Mouse (Mus musculus) hindbrain, postnatal 0 days (tissue): ENCODE results near the gene Ccdc162. TPM values are rescaled to one million over a fixed set of nuclear protein-coding genes. Genes with fewer than 3 reads are reported as not detected.
"Not testable (repeated sequence)": the region's sequence is repeated elsewhere in the genome, so short reads cannot be mapped to it uniquely, and the experiment has no call there.

Experiments used
- ATAC-seq: fragments of 200-750 bp; cut with Nextera tagmentation; 2 replicates; pipeline ENCODE4 v1.8.0; 2017; ENCODE audit warnings: mild to moderate bottlenecking, moderate TSS enrichment, moderate library complexity
- DNase-seq: peaks from one replicate; pipeline ENCODE4 v3.0.0-alpha.2; 2015; ENCODE audit warnings: low spot score
- H3K27ac ChIP-seq: fragments of 300-500 bp; sonication (generic); 2 replicates; pipeline ENCODE4 v1.5.1; 2014; ENCODE audit warnings: mild to moderate bottlenecking
- H3K27me3 ChIP-seq: fragments of 300-500 bp; sonication (generic); 2 replicates; pipeline ENCODE4 v1.6.1; 2014; ENCODE audit warnings: low read length, mixed read lengths; ENCODE audit not compliant: insufficient read depth
- H3K36me3 ChIP-seq: fragments of 300-500 bp; sonication (generic); 2 replicates; pipeline ENCODE4 v1.6.1; 2014; ENCODE audit warnings: low read length, mixed read lengths; ENCODE audit not compliant: insufficient read depth
- H3K4me1 ChIP-seq: fragments of 300-500 bp; sonication (generic); 2 replicates; pipeline ENCODE4 v1.6.1; 2014; ENCODE audit warnings: antibody characterized with exemption, low read length, mixed read lengths; ENCODE audit not compliant: insufficient read depth
- H3K4me2 ChIP-seq: fragments of 300-500 bp; sonication (generic); 2 replicates; pipeline ENCODE4 v1.6.1; 2014; ENCODE audit warnings: low read depth, mild to moderate bottlenecking, low read length, moderate library complexity, mixed read lengths
- H3K4me3 ChIP-seq: fragments of 300-500 bp; sonication (generic); 2 replicates; pipeline ENCODE4 v1.5.1; 2014; ENCODE audit warnings: low read length
- H3K9ac ChIP-seq: fragments of 300-500 bp; sonication (generic); replicated peaks from 2 replicates; pipeline ENCODE4 v1.6.1; 2014; ENCODE audit warnings: mild to moderate bottlenecking, low read length, moderate library complexity, mixed read lengths
- H3K9me3 ChIP-seq: fragments of 300-500 bp; sonication (generic); 2 replicates; pipeline ENCODE4 v1.6.1; 2016; ENCODE audit warnings: low read length, mixed read lengths
- CTCF ChIP-seq: IDR thresholded peaks from 2 replicates; pipeline ENCODE4 v1.5.1; 2016; ENCODE audit warnings: antibody characterized with exemption, control low read depth, low read depth
- WGBS: fragments of 180-500 bp; shearing (Covaris S2); extraction: QIAGEN DNeasy Blood & Tissue Kit; methylation state at CpG from one replicate; pipeline ENCODE4 v1.1.7; 2014; 5-methylcytosine and 5-hydroxymethylcytosine counted together
- polyA plus RNA-seq: library from polyadenylated mRNA; unstranded; fragments of >200 nt; fragmentation: Nextera tagmentation; extraction: Ambion mirVana; gene quantifications from 2 replicates; pipeline ENCODE4 v1.2.1, GENCODE M21; 2015
- total RNA-seq: library from RNA; depleted of rRNA; stranded (reverse); fragments of >200 nt; gene quantifications from 2 replicates; pipeline ENCODE4 v1.2.3, GENCODE M21; 2014

The Ccdc162 gene
- total and polyA plus RNA-seq, 2 experiments from 2014 or later, result 2.1 to 3.3 TPM

DNA sequence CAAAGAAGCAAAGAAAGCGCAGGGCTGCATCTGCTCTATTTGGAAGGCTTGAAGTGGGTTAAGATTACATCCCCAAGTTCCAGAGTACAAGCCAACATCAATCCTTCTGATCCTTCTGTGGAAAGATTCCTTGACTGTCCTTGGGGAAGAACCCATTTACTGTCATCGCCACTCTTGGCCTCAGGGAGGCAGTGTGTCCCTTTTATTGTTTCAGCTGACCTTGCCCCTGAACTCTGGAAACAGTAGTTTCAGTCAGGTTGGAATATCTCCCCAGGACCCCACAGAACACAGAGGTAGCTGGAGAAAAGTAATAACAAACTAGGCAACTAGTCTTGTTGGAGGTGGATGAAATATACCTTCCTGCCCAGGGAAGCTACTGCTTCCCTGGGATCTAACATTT lies 207.3 kb downstream of the Ccdc162 start:
- Histone ChIP-seq H3K4me3 (no peak overlapping the region), H3K4me2 (no peak overlapping the region), H3K36me3 (no peaks in the 10 kb centered on the region), H3K27me3 (no peaks in the 10 kb centered on the region), H3K9ac (no peak overlapping the region), H3K4me1 (no peaks in the 10 kb centered on the region), H3K27ac (no peak overlapping the region), H3K9me3 (no peaks in the 10 kb centered on the region)
- TF ChIP-seq CTCF, result peak; percentile 57
- 36% methylated on average over 2 of the region's 2 CpGs for WGBS
- DNase-seq, result no peak
- no peak for ATAC-seq

DNA sequence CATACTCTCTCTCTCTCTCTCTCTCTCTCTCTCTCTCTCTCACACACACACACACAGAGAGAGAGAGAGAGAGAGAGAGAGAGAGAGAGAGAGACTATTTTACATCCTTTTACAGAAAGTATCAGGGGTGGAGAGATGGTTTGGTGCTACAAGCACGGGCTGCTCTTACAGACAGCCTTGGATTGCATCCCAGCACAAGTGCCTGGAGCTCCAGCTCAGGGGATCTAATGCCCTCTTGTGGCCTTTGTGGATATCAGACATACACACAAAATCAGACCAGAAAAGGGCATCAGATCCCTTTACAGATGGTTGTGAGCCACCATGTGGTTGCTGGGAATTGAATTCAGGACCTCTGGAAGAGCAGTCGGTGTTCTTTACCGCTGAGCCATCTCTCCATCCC lies 211.0 kb downstream of the Ccdc162 start:
- H3K9me3 ChIP-seq, H3K36me3 ChIP-seq, H3K27me3 ChIP-seq, H3K4me3 ChIP-seq, H3K4me2 ChIP-seq, H3K4me1 ChIP-seq, H3K27ac ChIP-seq, H3K9ac ChIP-seq: not testable (repeated sequence)
- peak; percentile 84 for ATAC-seq
- WGBS, result 5% methylated on average over 3 of the region's 3 CpGs
- DNase-seq, result peak; percentile 92
- TF ChIP-seq CTCF, result peak; percentile 89

DNA sequence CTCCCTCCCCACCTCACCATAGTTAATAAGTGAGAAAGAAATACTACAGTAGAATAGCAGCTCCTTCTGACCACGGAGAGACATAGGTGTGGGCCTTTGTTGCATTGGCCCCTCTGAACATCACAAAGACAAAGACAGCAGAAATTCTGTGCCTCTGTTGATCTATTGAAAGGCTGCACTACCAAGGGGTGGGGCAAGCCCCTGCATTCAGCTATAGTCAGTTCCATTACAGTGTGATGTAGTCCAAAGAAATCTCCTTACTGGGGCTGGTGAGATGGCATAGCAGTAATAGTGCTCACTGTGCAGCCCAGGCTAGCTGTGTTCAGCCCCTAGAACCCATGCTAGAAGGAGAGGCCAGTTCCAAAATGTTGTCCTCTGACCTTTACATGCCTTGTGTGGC lies 211.4 kb downstream of the Ccdc162 start:
- Histone ChIP-seq H3K27me3 (no peaks in the 10 kb centered on the region), H3K9me3 (no peaks in the 10 kb centered on the region), H3K4me1 (no peaks in the 10 kb centered on the region), H3K9ac (no peak overlapping the region), H3K4me2 (no peak overlapping the region), H3K27ac (no peak overlapping the region), H3K4me3 (no peak overlapping the region), H3K36me3 (no peaks in the 10 kb centered on the region)
- no peak for DNase-seq
- ATAC-seq, result peak; percentile 41
- no peak for TF ChIP-seq CTCF
- WGBS, result 69% methylated on average over 1 of the region's 1 CpGs

DNA sequence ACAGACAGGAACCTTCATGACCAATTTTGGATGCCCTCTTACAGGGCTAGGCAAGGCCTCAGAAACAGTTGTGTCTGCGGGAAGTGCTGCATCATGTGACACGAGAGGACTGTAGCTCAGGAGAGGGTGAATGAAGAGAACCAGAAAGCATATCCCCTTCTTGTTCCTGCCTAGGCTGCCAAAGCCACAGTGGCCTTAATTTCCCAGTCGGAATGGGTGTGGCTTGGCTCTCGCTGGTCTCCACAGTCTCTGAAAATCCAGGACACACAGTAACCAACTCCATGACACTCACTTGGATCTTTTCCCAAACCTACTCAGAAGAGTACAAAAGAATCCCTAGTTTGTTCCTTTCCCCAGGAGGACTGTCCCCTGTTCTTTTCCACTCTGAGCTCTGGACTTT lies 215.5 kb downstream of the Ccdc162 start:
- Histone ChIP-seq H3K36me3 (no peaks in the 10 kb centered on the region), H3K27ac (no peak overlapping the region), H3K9ac (no peak overlapping the region), H3K27me3 (no peaks in the 10 kb centered on the region), H3K4me1 (no peaks in the 10 kb centered on the region), H3K4me3 (no peak overlapping the region), H3K9me3 (no peaks in the 10 kb centered on the region), H3K4me2 (no peak overlapping the region)
- DNase-seq (peak; percentile 82), ATAC-seq (peak; percentile 77)
- WGBS, result 40% methylated on average over 4 of the region's 4 CpGs
- TF ChIP-seq CTCF, result no peak

DNA sequence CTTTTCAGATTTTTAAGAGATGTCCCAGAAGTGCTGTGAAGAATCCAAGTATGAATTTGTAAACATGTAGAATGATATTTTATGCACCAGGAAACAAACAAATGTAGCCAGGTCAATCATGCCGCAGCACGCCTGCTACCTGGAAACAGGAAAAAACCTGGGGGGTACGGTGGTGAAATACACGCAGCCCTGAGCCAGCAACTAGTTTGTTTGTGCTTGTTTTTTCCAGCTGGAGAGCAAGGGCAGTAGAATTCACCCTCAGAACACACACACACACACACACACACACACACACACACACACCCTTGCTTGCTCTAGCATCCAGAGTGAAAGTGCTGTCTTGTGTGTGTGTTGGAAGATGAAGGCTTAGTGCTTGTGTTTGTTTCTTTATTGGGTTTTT lies 225.3 kb downstream of the Ccdc162 start:
- peak overlapping the region; percentile 55; the same call in 1 of the 2 replicates for H3K4me3 ChIP-seq
- peaks cover 9% of the 10 kb centered on the region; the same call in 1 of the 2 replicates for H3K4me1 ChIP-seq
- H3K4me2 ChIP-seq, result peak overlapping the region; percentile 94
- DNase-seq (no peak), ATAC-seq (no peak)
- no peak overlapping the region for H3K9ac ChIP-seq
- 30% methylated on average over 4 of the region's 4 CpGs for WGBS
- no peaks in the 10 kb centered on the region for H3K9me3 ChIP-seq
- no peak for TF ChIP-seq CTCF
- no peak overlapping the region for H3K27ac ChIP-seq
- no peaks in the 10 kb centered on the region; the same call in 1 of the 2 replicates for H3K36me3 ChIP-seq
- no peaks in the 10 kb centered on the region for H3K27me3 ChIP-seq

DNA sequence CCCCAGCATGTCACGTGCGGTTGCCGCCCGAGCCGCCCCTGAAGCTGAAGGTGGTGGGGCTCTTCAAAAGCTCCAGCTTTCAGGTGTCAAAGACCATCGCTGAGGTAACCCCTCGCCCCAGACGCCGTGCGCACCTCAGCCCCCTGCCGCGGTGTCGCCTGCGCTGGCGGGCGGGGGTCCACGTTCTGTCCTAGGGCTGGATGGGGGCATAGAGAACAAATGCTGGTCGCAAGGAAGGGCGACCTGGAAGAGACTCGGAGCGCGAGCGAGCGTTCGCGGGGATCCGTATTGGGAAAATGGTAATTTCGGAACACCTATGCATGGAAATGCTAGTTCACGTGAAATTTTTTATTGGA lies 225.9 kb downstream of the Ccdc162 start:
- no peak for ATAC-seq

DNA sequence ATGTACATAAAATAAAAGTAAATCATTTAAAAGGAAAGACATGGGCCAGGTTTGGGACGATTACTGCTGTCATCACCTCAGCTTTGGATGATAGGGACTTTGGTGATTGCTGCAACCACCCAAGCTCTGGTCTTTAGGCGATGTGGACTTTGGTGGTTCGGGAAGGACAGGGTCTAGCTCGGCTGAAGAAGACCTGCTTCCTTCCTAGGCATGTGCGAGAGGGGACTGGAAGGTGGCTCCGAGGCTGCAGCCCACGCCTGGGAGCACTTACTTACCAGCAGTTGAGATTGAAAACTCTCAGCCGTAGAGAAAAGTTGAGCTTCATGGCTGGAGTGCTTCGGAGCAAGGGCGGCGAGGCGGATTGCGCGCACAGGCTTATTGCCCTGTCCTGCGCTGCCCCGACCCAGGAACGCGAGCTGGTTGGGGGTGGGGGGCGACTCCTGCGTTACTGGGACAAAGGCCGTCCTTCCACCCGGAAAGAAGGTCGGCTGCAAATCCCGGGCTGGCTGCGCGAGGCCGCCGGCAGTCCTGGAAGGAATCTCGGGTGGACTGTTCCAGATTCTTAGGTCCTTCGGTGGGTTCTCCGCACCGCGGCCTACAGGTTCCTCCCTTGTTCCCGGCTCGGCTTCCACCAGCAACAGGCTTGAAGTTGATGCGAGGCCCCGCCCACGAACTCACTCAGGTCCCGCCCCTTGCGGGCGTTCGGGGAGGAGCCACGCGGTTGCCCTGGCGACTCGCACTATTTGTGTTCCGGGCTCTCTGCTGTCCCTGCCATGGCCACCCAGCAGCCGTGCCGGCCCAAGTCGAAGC lies 226.5 kb downstream of the Ccdc162 start, which contains the start of the genes Smpd2 and Ppil6:
TSS of gene Smpd2 (minus strand) at position 662 of the 810 bp plus-strand sequence.
TSS of gene Ppil6 (plus strand) at position 732 of the 810 bp plus-strand sequence.
- peak within 1 kb of the TSS; percentile 61 for H3K9ac ChIP-seq
- 1% methylated on average over 50 of the region's 50 CpGs for WGBS
- peak; percentile 96 for DNase-seq
- no peaks in the 10 kb centered on the region; the same call in 1 of the 2 replicates for H3K36me3 ChIP-seq
- ATAC-seq, result peak; percentile 96
- no peaks in the 10 kb centered on the region for H3K9me3 ChIP-seq
- H3K4me3 ChIP-seq, result peak within 1 kb of the TSS; percentile 55
- H3K4me2 ChIP-seq, result peak within 1 kb of the TSS; percentile 94
- H3K27me3 ChIP-seq, result no peaks in the 10 kb centered on the region
- H3K4me1 ChIP-seq, result peaks cover 9% of the 10 kb centered on the region; the same call in 1 of the 2 replicates
- peak; percentile 15; the same call in 1 of the 2 replicates for TF ChIP-seq CTCF
- peak within 1 kb of the TSS; percentile 71 for H3K27ac ChIP-seq

More for the DNA sequence above, 225.9 kb downstream of the Ccdc162 start:
- H3K4me2 ChIP-seq, result peak overlapping the region; percentile 94
- H3K9ac ChIP-seq, result peak overlapping the region; percentile 61
- under 1% methylated on average over 29 of the region's 29 CpGs for WGBS
- no peak for DNase-seq
- H3K9me3 ChIP-seq, result no peaks in the 10 kb centered on the region
- H3K4me1 ChIP-seq, result peaks cover 9% of the 10 kb centered on the region; the same call in 1 of the 2 replicates
- H3K36me3 ChIP-seq, result no peaks in the 10 kb centered on the region; the same call in 1 of the 2 replicates
- no peaks in the 10 kb centered on the region for H3K27me3 ChIP-seq
- H3K27ac ChIP-seq, result peak overlapping the region; percentile 71
- peak overlapping the region; percentile 55 for H3K4me3 ChIP-seq
- TF ChIP-seq CTCF, result peak; percentile 1; the same call in 1 of the 2 replicates
